Mouse (Mus musculus) adrenal gland, postnatal 36 days (tissue): ENCODE data around the gene Zfp982. TPM values are rescaled to one million over a fixed set of nuclear protein-coding genes. Genes with fewer than 3 reads are reported as not detected.
"Not testable (repeated sequence)": the region's sequence is repeated elsewhere in the genome, so short reads cannot be mapped to it uniquely, and the experiment has no call there.

ENCODE experiments used
- DNase-seq, 2 experiments: peaks; one replicate each; pipeline ENCODE4 v3.0.0; 2021; ENCODE audit warnings: mixed read lengths in 1 of 2
- long read RNA-seq, 2 experiments: library from polyadenylated mRNA; stranded (forward); transcript quantifications; one replicate each; pipeline ENCODE4 v2.0.0; 2021; ENCODE audit warnings: borderline sequencing depth in 2 of 2
- total RNA-seq, 2 experiments: library from RNA; stranded (reverse); gene quantifications; 2 replicates each; pipeline ENCODE4 v1.2.3; 2021

The Zfp982 gene
- total RNA-seq, result 10 to 100 TPM; 13.2 to 16.9 TPM
- long read RNA-seq, experiment 1, partial matches to known transcripts, result 1 of 5 reads
- long read RNA-seq, experiment 1, other reads (novel, unspliced or antisense), result 4 of 5 reads
- long read RNA-seq, experiment 2, result 0 reads

- DNase-seq, result not testable (repeated sequence)
Measured at GRCm38 (mm10) chr4:147492117-147492516, at the start of gene Zfp982. Gene Zfp982, plus strand, starts transcription at chr4:147492417.

DNA sequence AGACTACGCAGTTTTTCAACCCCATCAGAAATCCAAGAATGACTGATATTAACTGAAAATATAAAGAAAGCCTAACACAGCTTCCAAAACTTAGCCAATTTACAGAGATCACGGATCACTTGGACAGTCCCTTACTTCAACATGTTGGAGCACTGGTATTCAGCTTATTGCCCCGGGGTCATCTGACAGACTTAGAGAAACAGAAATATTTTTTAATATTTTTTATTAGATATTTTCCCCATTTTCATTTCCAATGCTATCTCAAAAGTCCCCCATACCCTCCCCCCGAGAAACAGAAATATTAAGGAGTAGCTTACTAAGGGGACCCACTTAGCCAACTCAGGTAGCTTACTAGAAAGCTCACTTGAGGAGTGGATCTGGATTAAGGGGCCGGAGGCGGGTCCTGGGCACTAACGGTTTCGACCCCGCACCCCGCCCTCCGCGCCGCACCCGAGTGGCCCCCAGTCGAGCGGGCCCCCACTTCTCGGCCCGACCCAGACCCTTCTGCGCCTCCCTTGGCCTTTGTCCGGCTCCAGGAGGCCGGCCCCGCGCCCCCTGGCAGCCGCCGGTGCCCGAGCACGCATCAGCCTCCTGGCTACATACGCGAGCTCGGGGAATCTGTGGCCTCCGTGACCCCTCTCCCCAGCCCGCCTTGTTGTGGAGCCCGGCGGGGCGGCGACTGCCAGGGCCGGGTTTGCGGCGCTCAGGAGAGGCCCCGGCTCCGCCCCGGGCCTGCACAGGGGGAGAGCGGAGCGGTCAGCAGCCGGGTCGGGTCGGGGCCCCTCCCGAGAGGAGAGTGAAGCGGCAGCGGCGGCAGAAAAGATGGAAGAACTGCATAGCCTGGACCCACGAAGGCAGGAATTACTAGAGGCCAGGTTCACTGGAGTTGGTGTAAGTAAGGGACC, 49.3 kb upstream of the Zfp982 start:
- peak; percentile 66 to 78 for DNase-seq

DNA sequence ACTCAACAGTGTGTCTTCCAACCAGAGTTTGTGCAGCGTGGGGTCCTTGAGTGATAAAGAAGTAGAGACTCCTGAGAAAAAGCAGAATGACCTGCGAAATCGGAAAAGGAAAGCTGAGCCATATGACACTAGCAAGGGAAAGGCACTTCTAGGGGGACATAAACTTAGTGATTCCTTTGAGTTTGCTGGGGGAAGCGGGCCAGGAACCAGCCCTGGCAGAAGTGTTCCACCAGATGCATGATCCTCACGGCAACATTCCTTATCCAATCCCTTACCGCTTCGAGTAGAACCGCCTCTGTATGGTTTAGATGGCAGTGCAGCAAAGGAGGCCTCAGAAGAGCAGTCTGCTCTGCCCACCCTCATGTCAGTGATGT, 48.7 kb upstream of the Zfp982 start:
- DNase-seq, result not testable (repeated sequence)

GRCm38 (mm10) chr4:147445371-147445770, 46.8 kb upstream of the Zfp982 start:
- not testable (repeated sequence) for DNase-seq

DNA sequence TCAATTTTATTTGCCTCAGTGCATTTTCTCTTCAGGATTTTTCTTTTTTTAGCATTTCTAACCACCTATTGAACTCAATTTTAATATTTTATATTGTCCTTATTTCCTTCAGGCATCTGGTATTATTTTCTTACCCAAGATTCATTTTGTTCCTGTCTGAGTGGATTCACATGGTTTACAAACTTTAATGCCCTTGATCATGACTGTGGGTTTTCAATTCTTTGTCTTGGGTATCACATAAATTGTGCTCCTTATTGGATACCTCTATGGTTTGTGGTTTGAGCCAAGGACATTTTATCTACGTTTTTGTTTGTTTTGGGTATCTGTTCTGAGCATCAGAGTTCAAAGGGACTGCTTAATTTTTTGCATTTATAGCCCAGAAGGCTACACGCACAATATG, 43.9 kb upstream of the Zfp982 start:
- no peak for DNase-seq

GRCm38 (mm10) chr4:147449099-147449581, 43.1 kb upstream of the Zfp982 start:
- peak in 1 of 2 experiments; percentile 42 for DNase-seq

DNA sequence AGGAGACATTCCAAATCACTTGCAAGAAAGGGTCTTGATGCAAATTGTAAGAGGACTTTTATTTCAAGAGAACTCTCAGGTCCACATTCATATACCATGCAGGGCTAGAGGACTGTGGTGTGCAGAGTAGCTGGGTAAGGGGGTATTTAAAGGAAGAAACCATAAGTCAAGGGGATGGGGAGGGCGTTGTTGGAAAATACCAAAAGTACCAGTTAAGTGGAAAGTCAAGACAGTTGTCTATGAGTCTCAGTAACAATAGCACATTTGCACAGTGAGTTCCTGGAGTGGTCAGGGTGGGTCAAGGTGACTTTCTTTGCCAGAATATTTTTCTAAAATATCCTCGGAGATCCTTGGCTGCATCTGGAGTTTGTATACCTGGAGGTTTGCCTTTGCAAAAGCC, 42.2 kb upstream of the Zfp982 start:
- not testable (repeated sequence) for DNase-seq

- not testable (repeated sequence) for DNase-seq
Measured at GRCm38 (mm10) chr4:147467207-147467606, 25.0 kb upstream of the Zfp982 start.

GRCm38 (mm10) chr4:147498772-147499613, 6.8 kb downstream of the Zfp982 start:
- not testable (repeated sequence) for DNase-seq

GRCm38 (mm10) chr4:147509174-147509573, 17.0 kb downstream of the Zfp982 start:
- no peak for DNase-seq

DNA sequence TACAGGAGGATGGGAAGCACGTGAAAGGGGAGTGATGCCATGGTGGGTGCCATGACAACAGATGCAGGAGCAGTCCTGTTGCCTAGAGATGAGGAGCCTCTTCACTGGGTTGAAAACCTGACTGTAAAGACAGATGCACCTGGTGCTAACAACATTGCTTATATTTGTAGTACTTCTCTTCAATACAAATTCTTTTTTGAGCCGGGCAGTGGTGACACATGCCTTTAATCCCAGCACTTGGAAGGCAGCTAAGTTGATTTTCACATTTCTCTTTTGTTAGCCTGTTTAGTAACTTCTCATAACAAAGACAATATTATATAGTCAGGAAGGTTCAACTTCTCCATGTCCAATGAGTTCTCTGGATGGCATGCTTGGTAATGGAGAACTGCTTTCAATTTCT, 26.8 kb downstream of the Zfp982 start:
- DNase-seq, result no peak

DNA sequence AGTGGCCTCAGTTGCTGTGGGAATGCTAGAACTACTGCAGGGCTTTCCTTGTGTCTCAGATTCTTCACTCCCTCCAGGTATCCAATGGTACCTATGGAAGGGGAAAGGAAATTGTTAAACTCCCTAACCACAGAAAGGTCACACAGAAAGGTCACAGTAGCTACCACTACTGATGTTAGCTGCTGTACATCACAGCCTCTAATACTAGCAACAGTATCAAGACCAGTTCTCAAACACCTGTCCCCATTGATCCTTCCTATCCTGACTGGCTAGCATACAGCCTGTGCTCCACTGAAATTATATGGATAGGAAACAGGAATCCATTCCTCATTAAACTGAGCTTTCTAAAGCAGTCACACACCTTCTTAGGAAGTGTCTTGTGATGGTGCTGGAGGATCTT, 27.9 kb downstream of the Zfp982 start:
- DNase-seq, result no peak

- no peak for DNase-seq
Measured at GRCm38 (mm10) chr4:147525125-147525524, 32.9 kb downstream of the Zfp982 start.

DNA sequence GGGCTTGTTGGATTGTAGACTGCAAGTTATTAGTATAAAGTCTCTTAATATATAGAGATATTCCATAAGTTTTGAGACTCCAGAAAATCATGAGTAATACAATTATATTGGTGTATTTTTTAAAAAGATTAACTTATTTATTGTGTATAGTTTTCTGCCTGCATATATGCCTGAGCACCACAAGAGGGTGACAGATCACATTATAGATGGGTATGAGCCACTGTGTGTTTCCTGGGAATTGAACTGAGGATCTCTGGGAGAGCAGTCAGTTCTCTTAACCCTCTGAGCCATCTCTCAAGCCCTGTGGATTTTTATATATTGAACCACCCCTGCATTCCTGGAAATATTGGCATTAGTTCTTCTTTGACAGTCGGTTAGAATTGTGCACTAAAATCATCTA, 38.1 kb downstream of the Zfp982 start:
- no peak for DNase-seq

DNA sequence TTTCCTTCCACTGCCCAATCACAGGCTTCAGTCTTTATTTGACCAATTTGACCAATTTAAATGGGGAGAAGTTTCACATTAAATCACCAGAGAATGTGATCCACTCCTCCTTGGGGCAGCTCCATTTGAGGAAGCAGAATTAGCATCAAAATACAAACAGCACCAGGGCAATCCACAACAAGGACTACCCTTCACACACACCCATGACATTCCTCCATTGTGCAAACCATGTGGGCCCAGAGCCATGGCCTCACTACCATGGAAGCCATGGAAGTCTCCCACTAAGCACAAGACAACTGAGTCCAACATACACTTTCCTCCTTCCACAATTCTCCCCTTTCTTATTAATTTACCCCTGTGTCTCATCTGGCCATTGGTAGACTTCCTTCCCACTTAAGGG, 43.7 kb downstream of the Zfp982 start:
- not testable (repeated sequence) for DNase-seq

DNA sequence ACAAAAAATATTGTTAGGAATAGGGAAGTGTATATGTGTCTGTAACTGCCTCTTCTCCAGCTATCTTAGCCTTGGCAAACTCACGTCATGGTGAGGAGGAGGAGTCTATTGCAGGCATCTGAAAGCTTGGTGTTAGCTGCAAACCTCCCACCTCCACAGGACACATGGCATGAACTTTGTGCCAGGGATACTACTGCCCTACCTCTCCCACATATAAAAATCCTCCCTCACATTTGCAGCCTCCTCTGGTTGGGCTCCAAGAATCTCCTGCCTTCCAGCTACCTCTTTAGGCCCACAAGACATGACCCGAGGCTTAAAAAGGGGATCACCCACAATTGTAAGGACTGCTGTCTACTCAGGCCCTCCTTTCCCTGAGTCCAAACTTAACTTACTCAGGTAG, 45.5 kb downstream of the Zfp982 start:
- DNase-seq, result no peak

DNA sequence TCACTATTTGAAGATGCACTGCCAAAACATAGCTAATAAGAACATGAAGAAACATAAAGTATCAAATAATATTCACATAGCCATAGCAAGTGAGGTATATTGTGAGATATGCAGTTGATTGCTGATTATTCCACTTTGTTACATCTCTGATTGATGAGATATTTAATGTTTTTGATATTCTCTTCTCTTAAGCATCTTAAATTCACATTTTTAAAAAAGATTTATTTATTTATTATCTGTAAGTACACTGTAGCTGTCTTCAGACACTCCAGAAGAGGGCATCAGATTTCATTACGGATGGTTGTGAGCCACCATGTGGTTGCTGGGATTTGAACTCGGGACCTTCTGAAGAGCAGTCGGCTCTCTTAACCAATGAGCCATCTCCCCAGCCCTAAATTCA, 47.7 kb downstream of the Zfp982 start, which contains the start of gene Gm16503:
Gene Gm16503 (plus strand): TSS at position 301 of the 400 bp plus-strand sequence.
- DNase-seq, result not testable (repeated sequence)

GRCm38 (mm10) chr4:147541105-147541504, 48.9 kb downstream of the Zfp982 start:
- DNase-seq, result no peak

DNA sequence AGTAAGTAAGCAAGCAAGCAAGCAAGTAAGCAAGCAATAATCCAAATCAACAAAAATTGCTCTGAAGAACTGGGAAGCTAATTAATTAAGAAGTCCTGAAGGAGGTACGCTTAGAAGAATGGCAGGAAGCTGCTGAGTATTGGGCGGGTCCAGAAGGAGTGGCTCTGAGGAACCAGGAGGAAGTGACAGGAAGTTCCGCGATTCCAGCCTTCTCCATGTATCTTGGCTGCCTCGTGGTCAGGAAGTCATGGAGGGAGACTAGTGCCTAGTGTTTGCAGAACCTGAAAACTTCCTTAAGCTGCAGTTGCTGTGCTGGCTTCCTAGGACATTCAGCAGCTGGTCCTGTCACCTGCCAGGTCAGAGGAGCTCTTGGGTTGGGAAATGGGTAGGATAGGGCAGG, 60.9 kb downstream of the Zfp982 start, which contains the start of gene Zfp985:
Gene Zfp985 (plus strand): TSS at position 207 of the 400 bp plus-strand sequence.
- not testable (repeated sequence) for DNase-seq

- not testable (repeated sequence) for DNase-seq
Measured at GRCm38 (mm10) chr4:147554361-147554760, 62.1 kb downstream of the Zfp982 start.

DNA sequence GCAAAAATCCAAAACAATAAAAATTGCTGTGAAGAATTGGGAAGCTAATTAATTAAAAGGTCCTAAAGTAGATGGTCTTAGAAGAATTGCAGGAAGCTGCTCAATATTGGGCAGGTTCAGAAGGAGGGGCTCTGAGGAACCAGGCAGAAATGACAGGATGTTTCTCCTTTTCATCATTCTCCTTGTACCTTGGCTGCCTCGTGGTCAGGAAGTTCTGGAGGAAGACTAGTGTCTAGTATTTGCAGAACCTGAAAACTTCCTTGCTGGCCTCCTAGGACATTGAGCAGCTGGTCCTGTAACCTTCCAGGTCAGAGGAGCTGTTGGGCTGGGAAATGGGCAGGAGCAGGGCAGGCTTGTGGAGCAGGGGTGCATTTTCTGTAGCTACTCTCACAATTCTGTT, 64.7 kb downstream of the Zfp982 start:
- DNase-seq, result not testable (repeated sequence)

DNA sequence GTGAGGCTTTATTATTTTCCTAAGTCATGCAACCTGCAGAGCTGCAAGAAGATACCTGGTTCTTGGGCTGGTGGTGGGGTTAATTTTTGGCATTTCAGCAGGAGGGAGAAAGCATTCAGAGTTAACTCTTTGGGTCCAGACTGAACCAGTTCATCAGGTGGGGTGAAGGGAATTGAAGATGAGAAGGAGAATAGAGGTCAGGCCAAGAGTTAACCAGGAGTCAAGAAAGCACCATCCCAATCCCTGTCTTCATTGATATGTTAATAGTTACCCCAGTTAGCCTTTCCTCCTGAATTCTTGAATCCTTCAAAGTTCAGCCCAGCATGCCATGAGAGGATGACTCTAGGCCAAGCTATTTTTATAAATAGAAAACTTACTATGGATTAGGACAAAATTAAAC, 65.8 kb downstream of the Zfp982 start:
- DNase-seq, result not testable (repeated sequence)
